Mouse (Mus musculus) E14TG2a.4 (cell line): ENCODE results near the gene Gm12830.

Experiments used
- H3K27me3 ChIP-seq: 2 replicates; pipeline ENCODE4 v1.6.1; 2014; ENCODE audit warnings: low read length, control low read depth; ENCODE audit not compliant: insufficient read depth
- H3K36me3 ChIP-seq: 2 replicates; pipeline ENCODE4 v1.6.1; 2014; ENCODE audit warnings: low read length, control low read depth; ENCODE audit not compliant: insufficient read depth
- H3K4me1 ChIP-seq: replicated peaks from 2 replicates; pipeline ENCODE4 v1.6.1; 2014; ENCODE audit warnings: low read depth, low read length, control low read depth
- H3K4me3 ChIP-seq: replicated peaks from 2 replicates; pipeline ENCODE4 v1.5.1; 2014; ENCODE audit warnings: mild to moderate bottlenecking, low read length
- H3K9me3 ChIP-seq: 2 replicates; pipeline ENCODE4 v1.6.1; 2014; ENCODE audit warnings: low read length, control low read depth
- CTCF ChIP-seq: conservative IDR thresholded peaks from 2 replicates; pipeline ENCODE4 v1.5.1; 2014; ENCODE audit warnings: low read length
- NANOG ChIP-seq: IDR thresholded peaks from 2 replicates; pipeline ENCODE4 v1.6.1; 2014; ENCODE audit warnings: borderline replicate concordance, low read length, mixed read lengths
- POU5F1 ChIP-seq: IDR thresholded peaks from 2 replicates; pipeline ENCODE4 v1.6.1; 2014; ENCODE audit warnings: low read length, borderline replicate concordance

Gm12830 gene

DNA sequence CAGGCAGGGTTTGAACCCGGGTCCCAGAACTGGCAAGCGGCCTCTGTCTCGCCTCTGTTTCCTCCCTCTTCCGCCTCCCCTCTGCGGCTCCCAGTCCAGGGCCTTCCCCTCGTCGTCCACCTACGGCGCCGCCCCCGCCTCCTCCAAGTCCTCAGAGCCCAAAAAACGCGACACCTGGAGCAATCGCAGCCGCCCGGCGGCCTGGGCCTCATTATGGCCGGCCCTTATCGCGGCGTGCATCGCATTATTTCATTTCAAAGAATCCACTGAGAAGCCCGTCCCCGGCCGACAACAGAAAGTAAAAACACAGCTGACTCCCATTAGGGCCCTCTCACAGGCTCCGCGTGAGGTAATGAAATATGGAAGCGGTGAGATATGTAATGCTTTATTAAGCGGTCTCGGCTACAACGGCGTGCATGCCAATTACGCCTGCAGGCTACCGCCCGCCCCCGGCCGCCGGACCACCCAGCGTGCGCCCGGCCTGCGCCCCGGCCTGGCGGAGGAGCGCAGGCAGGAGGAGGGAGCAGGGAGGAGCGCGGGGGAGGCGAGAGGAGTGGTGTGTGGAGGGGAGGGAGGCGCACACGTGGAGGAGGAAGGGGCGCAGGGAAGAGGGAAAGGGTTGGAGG lies at the start of gene Gm12830:
Gene Gm12830, plus strand, starts transcription at position 156 of the 626 bp plus-strand sequence.
- H3K9me3 ChIP-seq: no peaks in the 10 kb centered on the region
- H3K36me3 ChIP-seq: no peaks in the 10 kb centered on the region
- TF ChIP-seq NANOG: no peak
- no peak for TF ChIP-seq CTCF
- no peak for TF ChIP-seq POU5F1
- H3K4me1 ChIP-seq: peaks cover 12% of the 10 kb centered on the region; the same call in 1 of the 2 replicates
- H3K4me3 ChIP-seq: peak within 1 kb of the TSS; percentile 68
- peaks cover 68% of the 10 kb centered on the region for H3K27me3 ChIP-seq

- TF ChIP-seq NANOG: no peak
- no peak for TF ChIP-seq CTCF
- no peak for TF ChIP-seq POU5F1
These were observed 48.2 kb upstream of the Gm12830 start for GRCm38 (mm10) chr4:114773316-114773715.

DNA sequence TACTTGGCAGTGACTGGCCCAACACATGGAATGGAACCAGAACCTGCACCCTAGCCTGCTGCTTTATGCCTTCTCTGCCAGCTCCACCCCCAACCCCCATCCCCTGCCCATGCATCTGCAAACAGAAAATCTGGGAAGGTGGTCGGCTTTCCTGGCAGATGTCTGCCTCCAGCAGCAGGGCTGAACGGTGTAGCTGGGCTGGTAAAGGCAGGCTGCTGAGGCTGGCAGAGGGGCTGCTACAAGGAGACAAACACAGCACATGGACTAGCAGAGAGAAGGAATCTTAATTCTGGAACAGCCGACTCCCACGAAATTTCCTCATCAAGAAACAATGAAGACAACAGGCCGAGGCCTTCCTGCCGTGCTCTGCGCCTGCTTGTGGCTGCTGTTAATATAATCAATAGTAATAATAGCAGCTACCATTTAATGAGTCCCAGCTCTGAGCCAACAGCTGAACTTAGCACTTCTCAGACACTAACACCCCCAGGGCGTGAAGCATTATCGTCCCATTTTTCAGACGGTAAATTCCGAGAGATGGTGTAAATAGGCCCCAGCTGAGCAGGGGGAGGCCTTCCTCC lies 43.8 kb upstream of the Gm12830 start:
- Histone ChIP-seq H3K36me3 (no peaks in the 10 kb centered on the region), H3K27me3 (peaks cover 20% of the 10 kb centered on the region; the same call in 1 of the 2 replicates), H3K4me1 (peaks cover 6% of the 10 kb centered on the region; the same call in 1 of the 2 replicates), H3K9me3 (no peaks in the 10 kb centered on the region), H3K4me3 (no peak overlapping the region)
- TF ChIP-seq NANOG (no peak), POU5F1 (no peak), CTCF (no peak)

More at GRCm38 (mm10) chr4:114773316-114773715, 48.2 kb upstream of the Gm12830 start:
- H3K4me3 ChIP-seq: no peak overlapping the region
- 0 out of 2 replicates have a peak, but pooled peaks cover 3% of the 10 kb centered on the region for H3K27me3 ChIP-seq
- no peaks in the 10 kb centered on the region for H3K4me1 ChIP-seq
- H3K36me3 ChIP-seq: no peaks in the 10 kb centered on the region
- no peaks in the 10 kb centered on the region for H3K9me3 ChIP-seq

DNA sequence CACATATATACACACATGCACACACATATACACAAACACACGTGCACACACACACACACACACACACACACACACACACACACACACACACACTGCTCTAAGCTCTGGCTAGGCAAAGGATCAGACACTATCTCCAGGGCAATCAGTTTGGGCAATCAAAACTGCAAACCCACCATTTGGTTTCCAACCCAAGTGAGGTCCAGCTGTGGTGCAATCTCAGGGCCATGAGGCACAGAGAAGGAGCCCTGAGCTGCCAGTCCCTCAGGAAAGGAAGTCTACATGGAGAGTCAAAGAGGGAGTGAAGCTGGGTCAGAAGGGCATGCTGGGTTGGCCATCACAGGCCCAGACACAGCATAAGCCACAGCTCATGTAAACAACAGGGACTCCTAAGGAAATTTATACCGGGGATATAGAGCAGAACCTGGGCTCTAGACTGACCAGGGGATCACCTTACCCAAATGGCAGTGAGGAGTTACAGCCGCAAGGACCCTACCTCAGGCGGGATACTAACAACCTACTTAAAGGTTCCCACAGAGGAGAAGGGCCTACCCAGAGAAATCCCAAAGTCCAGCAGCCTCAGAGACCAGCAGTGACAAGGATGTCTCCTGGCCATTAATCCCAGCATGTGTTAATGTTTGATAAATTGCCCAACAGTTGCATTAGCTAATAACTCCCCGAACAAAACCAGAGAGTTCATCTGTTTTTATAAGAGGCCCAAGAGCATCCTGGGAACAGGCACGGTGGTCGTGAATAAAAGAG lies 42.6 kb upstream of the Gm12830 start:
- Histone ChIP-seq H3K4me1 (peaks cover 6% of the 10 kb centered on the region; the same call in 1 of the 2 replicates), H3K9me3 (no peaks in the 10 kb centered on the region), H3K36me3 (no peaks in the 10 kb centered on the region), H3K27me3 (peaks cover 31% of the 10 kb centered on the region; the same call in 1 of the 2 replicates), H3K4me3 (no peak overlapping the region)
- TF ChIP-seq NANOG (no peak), CTCF (no peak), POU5F1 (no peak)

DNA sequence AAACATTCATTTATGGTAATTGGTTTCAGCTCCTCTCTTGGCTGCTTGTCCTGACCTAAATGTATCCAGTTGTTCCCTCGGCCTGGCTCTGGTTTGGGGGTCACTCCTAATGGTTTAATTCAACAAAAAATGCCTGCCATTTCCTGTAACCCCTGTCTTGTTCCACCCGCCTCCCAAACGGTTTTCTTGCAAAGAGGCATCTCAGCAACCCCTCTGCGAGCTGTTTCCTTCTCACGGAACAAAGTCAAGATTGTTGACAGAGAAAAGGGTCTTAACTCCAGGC lies 42.1 kb upstream of the Gm12830 start:
- H3K27me3 ChIP-seq: peaks cover 32% of the 10 kb centered on the region; the same call in 1 of the 2 replicates
- H3K36me3 ChIP-seq: no peaks in the 10 kb centered on the region
- peaks cover 6% of the 10 kb centered on the region; the same call in 1 of the 2 replicates for H3K4me1 ChIP-seq
- no peaks in the 10 kb centered on the region for H3K9me3 ChIP-seq
- TF ChIP-seq CTCF (no peak), POU5F1 (no peak), NANOG (no peak)
- H3K4me3 ChIP-seq: no peak overlapping the region

GRCm38 (mm10) chr4:114779758-114780546 lies 41.6 kb upstream of the Gm12830 start:
- no peak for TF ChIP-seq CTCF
- no peak for TF ChIP-seq POU5F1
- no peak for TF ChIP-seq NANOG

DNA sequence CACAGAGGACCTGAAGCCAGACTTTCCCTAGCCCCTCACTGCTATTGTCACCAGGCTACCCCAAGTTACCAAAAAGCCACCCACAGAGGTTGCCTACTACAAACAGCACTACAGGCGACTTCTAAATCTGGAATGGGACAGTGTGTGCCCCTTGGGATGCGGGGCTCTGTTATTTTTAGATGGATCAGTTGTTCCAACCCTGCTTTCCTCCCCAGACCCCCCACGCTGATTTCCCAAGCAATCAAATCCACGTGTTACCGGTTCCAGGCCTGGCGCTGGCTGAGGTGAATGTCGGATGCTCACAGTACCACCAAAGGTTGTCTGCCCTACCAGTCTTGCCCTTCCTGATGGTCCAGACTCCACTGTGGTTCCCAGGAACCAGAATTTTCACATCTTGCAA lies 38.7 kb upstream of the Gm12830 start:
- H3K4me3 ChIP-seq: no peak overlapping the region
- no peaks in the 10 kb centered on the region for H3K36me3 ChIP-seq
- TF ChIP-seq POU5F1 (no peak), CTCF (no peak), NANOG (no peak)
- H3K4me1 ChIP-seq: peaks cover 6% of the 10 kb centered on the region; the same call in 1 of the 2 replicates
- H3K9me3 ChIP-seq: no peaks in the 10 kb centered on the region
- H3K27me3 ChIP-seq: peaks cover 38% of the 10 kb centered on the region; the same call in 1 of the 2 replicates

More at GRCm38 (mm10) chr4:114779758-114780546, 41.6 kb upstream of the Gm12830 start:
- H3K36me3 ChIP-seq: no peaks in the 10 kb centered on the region
- H3K27me3 ChIP-seq: peaks cover 36% of the 10 kb centered on the region; the same call in 1 of the 2 replicates
- H3K4me1 ChIP-seq: peaks cover 6% of the 10 kb centered on the region; the same call in 1 of the 2 replicates
- H3K4me3 ChIP-seq: no peak overlapping the region
- H3K9me3 ChIP-seq: no peaks in the 10 kb centered on the region
